Mouse (Mus musculus): ENCODE measurements around the gene Olfr606. TPM values are rescaled to one million over a fixed set of nuclear protein-coding genes. Genes with fewer than 3 reads are reported as not detected.
"Not testable (repeated sequence)": the region's sequence is repeated elsewhere in the genome, so short reads cannot be mapped to it uniquely, and the experiment has no call there.

Gene Olfr606
- not detected in 2 replicates for polyA plus RNA-seq (2015; fragmentation: Nextera tagmentation; extraction: Ambion mirVana)

DNA sequence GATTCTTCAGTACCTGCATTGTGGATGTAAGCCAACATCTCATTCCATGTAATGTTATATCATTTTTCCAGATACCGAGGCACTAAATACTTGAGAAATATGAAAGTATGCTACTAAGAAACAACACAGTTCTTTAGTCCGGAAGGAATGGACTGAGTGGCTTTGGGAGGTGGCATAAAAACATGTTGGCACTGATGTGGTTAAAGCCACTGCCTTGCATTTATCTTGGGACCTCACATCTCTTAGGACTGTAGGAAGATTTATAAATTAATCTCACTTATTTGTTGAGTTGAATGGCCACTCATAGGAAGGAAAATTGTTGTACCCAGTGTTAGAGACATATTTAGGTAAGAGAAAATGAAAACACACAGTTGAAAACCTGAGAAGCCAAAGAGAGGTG, at the start of gene Olfr606:
TSS of gene Olfr606 (plus strand) at position 301 of the 400 bp plus-strand sequence.
- H3K36me3 ChIP-seq (ENCODE audit: control insufficient read depth, insufficient read depth): no peaks in the 10 kb centered on the region
- no peak within 1 kb of the TSS for H3K27ac ChIP-seq (ENCODE audit: low read length)
- H3K9me3 ChIP-seq (replicated peaks; ENCODE audit: control insufficient read depth, low read length): no peaks in the 10 kb centered on the region

DNA sequence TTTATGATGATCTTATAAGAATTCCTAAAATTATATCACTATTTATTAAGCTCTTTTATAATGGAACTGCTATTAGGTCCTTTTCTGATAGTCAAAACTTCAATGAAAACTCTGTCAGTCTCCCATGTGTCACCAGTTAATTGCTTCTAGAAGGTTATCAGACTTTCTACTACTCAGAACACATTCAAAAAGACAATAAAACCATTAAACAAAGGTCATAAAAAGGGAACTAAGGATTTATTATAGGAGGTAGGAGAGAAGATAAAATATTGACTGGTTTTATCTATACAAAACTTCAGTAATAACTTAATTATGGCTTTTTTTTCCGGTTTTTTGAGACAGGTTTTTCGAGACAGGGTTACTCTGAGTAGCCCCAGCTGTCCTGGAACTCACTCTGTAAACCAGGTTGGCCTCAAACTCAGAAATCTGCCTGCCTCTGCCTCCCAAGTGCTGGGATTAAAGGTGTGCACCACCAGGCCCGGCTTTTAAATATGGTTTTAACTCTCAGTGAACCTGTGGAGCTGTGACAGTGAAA, 42.3 kb upstream of the Olfr606 start:
- not testable (repeated sequence) for H3K9me3 ChIP-seq (replicated peaks; ENCODE audit: control insufficient read depth, low read length); H3K4me3 ChIP-seq (ENCODE audit: low read depth, low read length); H3K27me3 ChIP-seq (ENCODE audit: control insufficient read depth, insufficient read depth, low read depth, low read length); H3K27ac ChIP-seq (ENCODE audit: low read length); H3K4me2 ChIP-seq (ENCODE audit: low read depth, low read length); ATAC-seq (ENCODE audit: low read depth); H3K4me1 ChIP-seq (ENCODE audit: control insufficient read depth, low read depth, low read length); H3K36me3 ChIP-seq (ENCODE audit: control insufficient read depth, insufficient read depth); H3K9ac ChIP-seq (ENCODE audit: low read depth, low read length)
- 48% methylated on average over 3 of the region's 3 CpGs for WGBS (ENCODE audit: insufficient replicate concordance)

More for the DNA sequence above, at the start of gene Olfr606:
- Histone ChIP-seq H3K4me2 (ENCODE audit: low read depth, low read length) (no peak within 1 kb of the TSS), H3K4me1 (ENCODE audit: control insufficient read depth, low read depth, low read length) (no peaks in the 10 kb centered on the region), H3K27me3 (ENCODE audit: control insufficient read depth, insufficient read depth, low read depth, low read length) (no peaks in the 10 kb centered on the region), H3K9ac (ENCODE audit: low read depth, low read length) (no peak within 1 kb of the TSS), H3K4me3 (ENCODE audit: low read depth, low read length) (no peak within 1 kb of the TSS)
- no peak for ATAC-seq (ENCODE audit: low read depth)
- WGBS (ENCODE audit: insufficient replicate concordance): 72% methylated on average over 2 of the region's 2 CpGs

DNA sequence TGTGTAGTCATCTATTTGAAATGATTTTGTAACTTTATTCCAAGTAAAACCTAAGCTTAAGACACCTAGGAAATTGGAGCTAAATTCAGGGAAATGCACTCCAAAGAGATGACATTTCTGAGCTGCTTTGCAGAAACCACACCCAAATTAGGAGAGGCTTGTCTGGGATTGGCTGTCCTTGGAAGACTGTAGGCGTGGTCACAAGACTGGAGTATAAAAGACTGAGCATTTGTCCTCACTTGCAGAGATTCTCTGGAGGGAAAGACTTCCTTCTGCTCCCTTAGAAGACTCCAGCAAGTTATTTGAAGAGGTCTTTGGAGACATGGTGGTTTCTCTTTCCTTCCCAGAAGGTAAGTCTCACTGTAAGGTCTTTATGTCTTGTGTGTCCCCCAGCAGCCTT, 34.1 kb upstream of the Olfr606 start, which contains the start of gene Usp17lc:
TSS of gene Usp17lc (plus strand) at position 301 of the 400 bp plus-strand sequence.
- H3K9me3 ChIP-seq (replicated peaks; ENCODE audit: control insufficient read depth, low read length); ATAC-seq (ENCODE audit: low read depth); H3K4me2 ChIP-seq (ENCODE audit: low read depth, low read length); H3K27ac ChIP-seq (ENCODE audit: low read length); H3K9ac ChIP-seq (ENCODE audit: low read depth, low read length); H3K27me3 ChIP-seq (ENCODE audit: control insufficient read depth, insufficient read depth, low read depth, low read length); H3K36me3 ChIP-seq (ENCODE audit: control insufficient read depth, insufficient read depth); H3K4me1 ChIP-seq (ENCODE audit: control insufficient read depth, low read depth, low read length); H3K4me3 ChIP-seq (ENCODE audit: low read depth, low read length): not testable (repeated sequence)
- 30% methylated on average over 1 of the region's 1 CpGs for WGBS (ENCODE audit: insufficient replicate concordance)

DNA sequence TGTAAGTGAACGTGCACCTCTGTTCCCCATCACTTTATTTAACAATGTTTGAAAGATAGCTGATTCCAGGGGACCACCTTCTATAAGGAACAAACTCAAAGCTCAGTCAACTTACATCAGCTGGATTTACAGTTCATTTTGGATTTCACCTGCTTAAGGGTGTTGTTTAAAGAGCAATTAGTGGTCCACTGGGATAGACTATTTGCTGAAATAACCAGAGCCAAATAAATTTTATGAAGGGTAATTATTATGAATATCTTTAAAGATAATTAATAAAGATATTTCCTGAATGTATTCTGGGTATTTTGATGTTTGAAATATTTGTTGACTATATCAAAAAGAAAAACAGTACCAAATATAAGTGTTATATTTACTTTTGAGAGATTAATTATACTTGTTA, 3.5 kb upstream of the Olfr606 start, which contains the start of gene Olfr605:
TSS of gene Olfr605 (minus strand) at position 101 of the 400 bp plus-strand sequence.
- Histone ChIP-seq H3K4me2 (ENCODE audit: low read depth, low read length) (no peak within 1 kb of the TSS), H3K27ac (ENCODE audit: low read length) (no peak within 1 kb of the TSS), H3K27me3 (ENCODE audit: control insufficient read depth, insufficient read depth, low read depth, low read length) (no peaks in the 10 kb centered on the region), H3K36me3 (ENCODE audit: control insufficient read depth, insufficient read depth) (no peaks in the 10 kb centered on the region), H3K9me3 (replicated peaks; ENCODE audit: control insufficient read depth, low read length) (no peaks in the 10 kb centered on the region), H3K4me1 (ENCODE audit: control insufficient read depth, low read depth, low read length) (no peaks in the 10 kb centered on the region), H3K4me3 (ENCODE audit: low read depth, low read length) (no peak within 1 kb of the TSS), H3K9ac (ENCODE audit: low read depth, low read length) (no peak within 1 kb of the TSS)
- WGBS (ENCODE audit: insufficient replicate concordance): 60% methylated on average over 1 of the region's 1 CpGs
- ATAC-seq (ENCODE audit: low read depth): no peak

DNA sequence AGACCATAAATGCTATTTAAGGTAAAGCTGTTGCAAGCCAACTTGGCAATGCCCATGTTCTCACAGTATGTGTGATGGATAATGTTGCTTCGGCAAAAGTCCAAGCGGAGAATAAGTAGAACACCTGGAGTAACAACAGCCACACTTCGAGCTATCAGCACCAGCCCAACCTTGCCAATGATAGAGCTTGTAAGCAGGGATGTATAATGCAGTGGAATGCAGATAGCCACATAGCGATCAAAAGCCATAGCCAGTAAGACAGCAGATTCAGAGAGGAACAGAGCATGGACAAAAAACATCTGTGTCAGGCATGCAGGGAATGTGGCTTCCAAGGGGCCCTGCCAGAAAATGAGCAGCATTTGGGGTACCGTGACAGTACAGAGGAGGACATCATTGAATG, 11.7 kb downstream of the Olfr606 start:
- Histone ChIP-seq H3K4me2 (ENCODE audit: low read depth, low read length) (no peak overlapping the region), H3K36me3 (ENCODE audit: control insufficient read depth, insufficient read depth) (no peaks in the 10 kb centered on the region), H3K27me3 (ENCODE audit: control insufficient read depth, insufficient read depth, low read depth, low read length) (no peaks in the 10 kb centered on the region), H3K4me3 (ENCODE audit: low read depth, low read length) (no peak overlapping the region), H3K27ac (ENCODE audit: low read length) (no peak overlapping the region), H3K4me1 (ENCODE audit: control insufficient read depth, low read depth, low read length) (no peaks in the 10 kb centered on the region), H3K9ac (ENCODE audit: low read depth, low read length) (no peak overlapping the region), H3K9me3 (replicated peaks; ENCODE audit: control insufficient read depth, low read length) (no peaks in the 10 kb centered on the region)
- WGBS (ENCODE audit: insufficient replicate concordance): 71% methylated on average over 5 of the region's 5 CpGs
- ATAC-seq (ENCODE audit: low read depth): no peak

DNA sequence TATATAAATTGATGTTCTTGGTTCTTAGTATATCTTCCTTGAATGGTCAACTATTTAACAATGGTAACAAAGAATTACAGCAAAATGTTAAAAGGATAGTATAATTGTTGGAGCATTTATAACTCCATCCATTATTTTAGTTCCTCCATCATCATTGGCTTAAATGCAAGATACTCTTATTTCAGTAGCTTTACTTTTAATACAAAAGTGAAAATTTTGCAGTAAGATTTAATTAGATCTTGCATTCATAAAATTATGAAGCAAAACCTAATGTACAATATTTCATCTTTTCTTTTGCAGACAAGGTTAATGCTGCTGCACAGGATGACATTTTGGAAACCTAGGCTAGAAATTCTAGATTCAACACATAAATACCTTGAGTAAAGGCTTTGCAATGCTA, 20.7 kb downstream of the Olfr606 start, which contains the start of gene Olfr608:
TSS of gene Olfr608 (plus strand) at position 301 of the 400 bp plus-strand sequence.
- no peak within 1 kb of the TSS for H3K27ac ChIP-seq (ENCODE audit: low read length)
- no peaks in the 10 kb centered on the region for H3K27me3 ChIP-seq (ENCODE audit: control insufficient read depth, insufficient read depth, low read depth, low read length)
- H3K4me1 ChIP-seq (ENCODE audit: control insufficient read depth, low read depth, low read length): no peaks in the 10 kb centered on the region
- no peak within 1 kb of the TSS for H3K9ac ChIP-seq (ENCODE audit: low read depth, low read length)
- H3K9me3 ChIP-seq (replicated peaks; ENCODE audit: control insufficient read depth, low read length): no peaks in the 10 kb centered on the region
- no peak within 1 kb of the TSS for H3K4me2 ChIP-seq (ENCODE audit: low read depth, low read length)
- no peak for ATAC-seq (ENCODE audit: low read depth)
- H3K36me3 ChIP-seq (ENCODE audit: control insufficient read depth, insufficient read depth): no peaks in the 10 kb centered on the region
- no peak within 1 kb of the TSS for H3K4me3 ChIP-seq (ENCODE audit: low read depth, low read length)

DNA sequence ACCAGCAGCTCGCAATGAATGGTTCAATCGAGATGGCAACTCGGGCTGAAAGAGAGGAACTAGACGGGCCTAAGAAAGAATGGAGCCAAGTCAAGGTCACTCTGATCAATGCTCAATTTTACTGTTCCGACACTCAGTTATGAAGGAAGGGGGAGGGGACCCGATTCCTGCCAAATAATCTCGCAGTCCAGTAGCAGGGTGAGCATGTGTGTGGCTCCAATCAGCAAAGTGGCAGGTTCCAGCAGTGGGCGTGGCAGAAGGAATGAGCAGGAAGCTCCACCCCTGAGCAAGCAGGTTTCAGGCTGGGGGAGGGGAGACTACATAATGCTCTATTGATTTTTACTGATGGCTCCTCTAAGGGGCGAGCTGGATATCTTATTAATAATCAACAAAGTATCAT, 28.3 kb downstream of the Olfr606 start:
- H3K9me3 ChIP-seq (replicated peaks; ENCODE audit: control insufficient read depth, low read length); H3K36me3 ChIP-seq (ENCODE audit: control insufficient read depth, insufficient read depth); H3K4me2 ChIP-seq (ENCODE audit: low read depth, low read length); ATAC-seq (ENCODE audit: low read depth); H3K4me3 ChIP-seq (ENCODE audit: low read depth, low read length); H3K27me3 ChIP-seq (ENCODE audit: control insufficient read depth, insufficient read depth, low read depth, low read length); H3K4me1 ChIP-seq (ENCODE audit: control insufficient read depth, low read depth, low read length); H3K9ac ChIP-seq (ENCODE audit: low read depth, low read length); H3K27ac ChIP-seq (ENCODE audit: low read length): not testable (repeated sequence)
- 59% methylated on average over 9 of the region's 9 CpGs for WGBS (ENCODE audit: insufficient replicate concordance)

DNA sequence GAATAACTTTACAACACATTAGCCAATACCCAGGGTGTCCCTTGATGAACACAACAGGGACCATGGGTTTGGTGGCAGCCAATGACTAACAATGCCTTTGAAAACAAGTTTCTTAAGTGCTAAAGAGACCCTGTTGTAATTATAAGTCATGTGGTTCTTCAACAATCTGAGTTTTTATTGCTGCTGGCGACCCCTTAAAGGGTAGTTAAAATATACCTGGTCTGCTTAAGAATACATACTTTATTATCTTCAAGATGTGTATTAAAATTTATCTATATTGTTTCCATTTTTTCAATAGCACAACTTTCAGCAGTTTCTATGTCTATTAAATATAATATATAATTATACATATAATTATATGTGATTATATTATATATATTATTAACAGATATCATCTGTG, 49.1 kb downstream of the Olfr606 start, which contains the start of gene Olfr609:
TSS of gene Olfr609 (minus strand) at position 101 of the 400 bp plus-strand sequence.
- Histone ChIP-seq H3K27ac (ENCODE audit: low read length) (no peak within 1 kb of the TSS), H3K4me1 (ENCODE audit: control insufficient read depth, low read depth, low read length) (no peaks in the 10 kb centered on the region), H3K9ac (ENCODE audit: low read depth, low read length) (no peak within 1 kb of the TSS), H3K9me3 (replicated peaks; ENCODE audit: control insufficient read depth, low read length) (no peaks in the 10 kb centered on the region), H3K4me2 (ENCODE audit: low read depth, low read length) (no peak within 1 kb of the TSS), H3K36me3 (ENCODE audit: control insufficient read depth, insufficient read depth) (no peaks in the 10 kb centered on the region), H3K27me3 (ENCODE audit: control insufficient read depth, insufficient read depth, low read depth, low read length) (no peaks in the 10 kb centered on the region), H3K4me3 (ENCODE audit: low read depth, low read length) (no peak within 1 kb of the TSS)
- ATAC-seq (ENCODE audit: low read depth): no peak
- WGBS (ENCODE audit: insufficient replicate concordance): 37% methylated on average over 1 of the region's 1 CpGs

Measured in liver, embryonic 16.5 days (tissue).